Mouse (Mus musculus): Measurements from ENCODE around the gene S1pr5. TPM values are rescaled to one million over a fixed set of nuclear protein-coding genes. Genes with fewer than 3 reads are reported as not detected.

The S1pr5 gene
- total and polyA plus RNA-seq, 3 experiments = 0.04 to 0.08 TPM; not detected in 1

DNA sequence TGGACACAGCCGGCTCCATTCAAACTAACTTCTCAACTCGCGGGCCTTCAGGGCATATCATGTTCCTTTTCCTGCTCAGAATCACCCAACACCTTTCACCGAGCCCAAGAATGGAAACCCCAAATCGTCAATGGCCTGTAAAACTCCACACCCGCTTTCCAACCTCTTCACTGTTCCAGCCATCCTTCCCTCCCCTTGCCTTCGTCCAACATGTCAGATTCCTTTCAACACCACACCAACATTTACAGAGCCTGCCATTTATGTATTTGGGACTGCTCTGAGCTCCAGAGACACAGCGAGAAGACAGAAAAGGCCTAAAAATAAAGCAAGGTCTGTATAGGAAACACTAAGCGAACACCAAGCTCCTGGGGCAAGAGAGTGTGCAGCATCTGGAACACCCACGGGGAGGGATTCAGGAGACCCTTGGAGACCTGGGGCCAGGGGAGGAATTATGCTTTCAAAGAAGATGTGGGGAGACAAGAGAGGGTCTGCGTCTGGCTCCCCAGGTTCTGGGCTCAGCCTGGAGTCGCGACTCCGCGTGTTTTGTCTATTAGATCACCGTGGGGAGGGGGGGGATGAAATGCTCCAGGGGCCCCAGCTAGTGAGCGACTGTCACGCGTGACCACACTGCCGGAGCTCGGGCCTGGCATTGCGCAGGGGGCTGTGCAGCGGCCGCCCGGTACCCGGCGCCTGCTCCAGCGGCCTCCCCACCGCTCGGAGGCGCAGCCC is 10.1 kb downstream of the S1pr5 start (continued):
- peak; percentile 25; the same call in 1 of the 2 replicates for TF ChIP-seq GATA1 (IDR thresholded peaks at IDR 0.05; ENCODE audit: low read depth, low read length)
- TF ChIP-seq POLR2A (IDR thresholded peaks at IDR 0.05; ENCODE audit: control insufficient read depth in 1 of 2, insufficient read depth in 1 of 2, low read depth in 1 of 2, low read length in 2 of 2, poor library complexity in 1 of 2) = no peak
- TF ChIP-seq ZC3H11A (IDR thresholded peaks at IDR 0.05; ENCODE audit: low read depth, low read length) = no peak
- TF ChIP-seq HCFC1 (IDR thresholded peaks at IDR 0.05; ENCODE audit: low read depth, low read length) = peak; percentile 8; the same call in 1 of the 2 replicates

DNA sequence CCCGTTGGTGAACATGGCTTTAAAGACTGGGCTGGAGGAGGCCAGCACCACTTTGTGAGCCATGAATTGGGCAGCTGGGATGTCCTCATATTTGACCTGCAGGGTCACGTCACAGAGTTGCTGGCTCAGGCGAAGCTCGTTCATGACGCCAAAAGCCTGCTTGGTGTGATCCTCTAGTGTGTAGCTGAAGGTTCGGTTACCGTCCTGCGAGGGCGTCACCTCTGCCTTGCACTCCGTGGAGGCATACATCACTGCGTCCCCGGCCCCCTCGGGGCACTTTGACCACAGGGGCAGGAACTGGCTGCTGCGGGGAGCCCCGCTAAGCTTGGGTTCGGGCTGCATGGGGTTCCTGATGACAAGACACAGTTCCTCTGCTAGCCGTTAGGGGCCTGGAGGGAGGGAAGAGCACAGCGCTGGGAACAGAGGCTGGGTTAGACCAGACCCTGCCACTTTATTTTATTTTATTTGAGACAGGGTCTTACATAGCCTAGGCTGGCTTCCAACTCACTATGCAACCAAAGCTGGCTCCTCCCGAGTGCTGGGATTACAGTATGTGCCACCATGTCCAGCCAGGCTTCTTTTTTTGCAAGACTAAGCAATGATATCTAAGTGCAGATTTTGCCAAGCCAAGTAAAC is 10.8 kb downstream of the S1pr5 start:
- Histone ChIP-seq H3K27ac (ENCODE audit: control insufficient read depth, low read depth, low read length) (peak overlapping the region; percentile 86), H3K9me3 (replicated peaks; ENCODE audit: insufficient read depth, low read length) (no peaks in the 10 kb centered on the region), H3K4me3 (ENCODE audit: control insufficient read depth in 1 of 2, insufficient read depth in 1 of 2, low read depth in 2 of 2, low read length in 2 of 2) (peak overlapping the region; percentile 79 to 96), H3K36me3 (ENCODE audit: control insufficient read depth in 1 of 2, insufficient read depth in 2 of 2, low read length in 2 of 2) (peaks cover 22 to 23% of the 10 kb centered on the region in 2 experiments), H3K9ac (ENCODE audit: control insufficient read depth, low read depth, low read length, poor library complexity, severe bottlenecking) (peak overlapping the region; percentile 81), H3K4me1 (ENCODE audit: control insufficient read depth in 1 of 2, insufficient read depth in 2 of 2, low read length in 2 of 2) (peaks cover 12 to 30% of the 10 kb centered on the region in 2 experiments; a peak in 3 of 4 replicates), H3K27me3 (ENCODE audit: control insufficient read depth in 1 of 2, insufficient read depth in 2 of 2, low read length in 2 of 2) (no peaks in the 10 kb centered on the region), H3K79me2 (ENCODE audit: control insufficient read depth, insufficient read depth, low read length, poor library complexity) (peaks cover 47% of the 10 kb centered on the region)
- peak; percentile 92 for DNase-seq (ENCODE audit: low read depth, low spot score)
- TF ChIP-seq ZKSCAN1 (IDR thresholded peaks at IDR 0.05; ENCODE audit: low read depth, low read length) (0 out of 2 replicates have a peak, but pooled peaks have one; percentile 59), JUND (IDR thresholded peaks at IDR 0.05; ENCODE audit: low read depth, low read length) (0 out of 2 replicates have a peak, but pooled peaks have one; percentile 18), USF1 (IDR thresholded peaks at IDR 0.05; ENCODE audit: low read depth, low read length) (no peak), MAZ (IDR thresholded peaks at IDR 0.05; ENCODE audit: low read depth, low read length) (peak; percentile 87; the same call in 1 of the 2 replicates), CHD2 (IDR thresholded peaks at IDR 0.05; ENCODE audit: low read length) (no peak), MXI1 (IDR thresholded peaks at IDR 0.05; ENCODE audit: low read depth, low read length) (peak; percentile 72; the same call in 1 of the 2 replicates), ZMIZ1 (IDR thresholded peaks at IDR 0.05; ENCODE audit: low read depth, low read length) (peak; percentile 28; the same call in 1 of the 2 replicates), POLR2A (IDR thresholded peaks at IDR 0.05; ENCODE audit: control insufficient read depth in 1 of 2, insufficient read depth in 1 of 2, low read depth in 1 of 2, low read length in 2 of 2, poor library complexity in 1 of 2) (0 out of 4 replicates have a peak, but pooled peaks of 1 of the 2 experiments have one; percentile 14), HCFC1 (IDR thresholded peaks at IDR 0.05; ENCODE audit: low read depth, low read length) (peak; percentile 36; the same call in 1 of the 2 replicates), KAT2A (conservative IDR thresholded peaks at IDR 0.05; ENCODE audit: low read depth, low read length) (no peak), ELF1 (IDR thresholded peaks at IDR 0.05; ENCODE audit: low read depth, low read length) (peak; percentile 43; the same call in 1 of the 2 replicates), EP300 (IDR thresholded peaks at IDR 0.05; ENCODE audit: low read depth in 1 of 2, low read length in 2 of 2) (peak; percentile 47 to 59; a peak in 3 of 4 replicates), SMC3 (IDR thresholded peaks at IDR 0.05; ENCODE audit: low read depth, low read length) (peak; percentile 36; the same call in 1 of the 2 replicates), SIN3A (IDR thresholded peaks at IDR 0.05; ENCODE audit: low read length) (no peak; the same call in 1 of the 2 replicates), MAX (IDR thresholded peaks at IDR 0.05; ENCODE audit: low read length) (0 out of 2 replicates have a peak, but pooled peaks have one; percentile 18), POLR2AphosphoS2 (IDR thresholded peaks at IDR 0.05; ENCODE audit: low read length) (peak; percentile 45; the same call in 1 of the 2 replicates), TCF12 (IDR thresholded peaks at IDR 0.05; ENCODE audit: low read depth, low read length) (peak; percentile 32; the same call in 1 of the 2 replicates), TBP (IDR thresholded peaks at IDR 0.05; ENCODE audit: low read depth, low read length) (peak; percentile 49; the same call in 1 of the 2 replicates), MYC (IDR thresholded peaks at IDR 0.05; ENCODE audit: low read depth, low read length) (peak; percentile 39; the same call in 1 of the 2 replicates), NRF1 (IDR thresholded peaks at IDR 0.05; ENCODE audit: insufficient read depth, low read depth, low read length, poor library complexity, severe bottlenecking) (no peak), BHLHE40 (IDR thresholded peaks at IDR 0.05; ENCODE audit: borderline replicate concordance, low read depth, low read length) (peak; percentile 6; the same call in 1 of the 2 replicates), ZNF384 (IDR thresholded peaks at IDR 0.05; ENCODE audit: low read depth, low read length) (0 out of 2 replicates have a peak, but pooled peaks have one; percentile 26), RCOR1 (IDR thresholded peaks at IDR 0.05; ENCODE audit: low read depth, low read length) (peak; percentile 53; the same call in 1 of the 2 replicates), CTCF (IDR thresholded peaks at IDR 0.05 in 2 of 3, conservative IDR thresholded peaks at IDR 0.05 in 1 of 3; ENCODE audit: control insufficient read depth in 1 of 3, insufficient read depth in 1 of 3, low read depth in 2 of 3, low read length in 3 of 3, poor library complexity in 1 of 3, severe bottlenecking in 1 of 3) (peak in 2 of 3 experiments; percentile 59 to 70; a peak in 3 of 6 replicates), GATA1 (IDR thresholded peaks at IDR 0.05; ENCODE audit: low read depth, low read length) (no peak), NELFE (IDR thresholded peaks at IDR 0.05; ENCODE audit: low read depth, low read length) (peak; percentile 54), MEF2A (IDR thresholded peaks at IDR 0.05; ENCODE audit: extremely low read depth, insufficient replicate concordance, low read depth, low read length, poor library complexity, severe bottlenecking) (no peak), ETS1 (IDR thresholded peaks at IDR 0.05; ENCODE audit: low read depth, low read length) (peak; percentile 58; the same call in 1 of the 2 replicates), USF2 (IDR thresholded peaks at IDR 0.05; ENCODE audit: borderline replicate concordance in 1 of 2, insufficient read depth in 1 of 2, low read depth in 1 of 2, low read length in 2 of 2) (no peak)

Data from MEL (cell line).